Mouse (Mus musculus): ENCODE data around the gene Pabpc1l. TPM values are rescaled to one million over a fixed set of nuclear protein-coding genes. Genes with fewer than 3 reads are reported as not detected.

Gene Pabpc1l
- polyA plus RNA-seq, 2 experiments = 2.4 to 3.4 TPM

DNA sequence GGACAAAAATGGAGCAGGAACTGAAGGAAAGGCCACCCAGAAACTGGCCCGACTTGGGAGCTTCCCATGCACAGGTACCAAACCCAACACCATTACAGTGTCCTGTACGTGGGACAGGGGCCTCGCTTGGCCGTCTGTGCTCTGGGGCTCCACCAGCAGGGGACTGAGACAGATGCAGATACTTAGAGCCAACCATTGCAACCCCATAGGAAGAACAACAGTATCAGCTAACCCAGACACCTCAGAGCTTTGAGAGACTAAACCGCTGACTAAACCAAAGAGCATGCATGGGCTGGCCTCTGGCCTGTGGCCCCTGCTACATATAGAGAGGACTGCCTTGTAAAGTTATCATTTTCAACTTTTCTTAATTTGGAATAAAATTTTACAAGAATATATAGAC, 20.7 kb upstream of the Pabpc1l start:
- Histone ChIP-seq H3K4me3 (replicated peaks; ENCODE audit: low read length) (no peak overlapping the region), H3K4me1 (ENCODE audit: control insufficient read depth, insufficient read depth, low read length) (peaks cover 7% of the 10 kb centered on the region; the same call in 1 of the 2 replicates), H3K27me3 (ENCODE audit: control insufficient read depth, insufficient read depth, low read length) (no peaks in the 10 kb centered on the region), H3K27ac (replicated peaks; ENCODE audit: low read depth, low read length) (no peak overlapping the region), H3K9me3 (ENCODE audit: control insufficient read depth, low read length) (no peaks in the 10 kb centered on the region), H3K9ac (ENCODE audit: low read depth, low read length, severe bottlenecking) (no peak overlapping the region), H3K4me2 (replicated peaks; ENCODE audit: low read depth, low read length, severe bottlenecking) (no peak overlapping the region), H3K36me3 (ENCODE audit: control insufficient read depth, insufficient read depth, low read length) (no peaks in the 10 kb centered on the region)
- WGBS = 78% methylated on average over 5 of the region's 5 CpGs
- no peak for TF ChIP-seq POLR2A (IDR thresholded peaks at IDR 0.05; ENCODE audit: borderline replicate concordance, extremely low read depth, insufficient read depth, insufficient read length)
- ATAC-seq (ENCODE audit: low FRiP score, low read depth) (no peak), DNase-seq (ENCODE audit: low spot score) (no peak)

DNA sequence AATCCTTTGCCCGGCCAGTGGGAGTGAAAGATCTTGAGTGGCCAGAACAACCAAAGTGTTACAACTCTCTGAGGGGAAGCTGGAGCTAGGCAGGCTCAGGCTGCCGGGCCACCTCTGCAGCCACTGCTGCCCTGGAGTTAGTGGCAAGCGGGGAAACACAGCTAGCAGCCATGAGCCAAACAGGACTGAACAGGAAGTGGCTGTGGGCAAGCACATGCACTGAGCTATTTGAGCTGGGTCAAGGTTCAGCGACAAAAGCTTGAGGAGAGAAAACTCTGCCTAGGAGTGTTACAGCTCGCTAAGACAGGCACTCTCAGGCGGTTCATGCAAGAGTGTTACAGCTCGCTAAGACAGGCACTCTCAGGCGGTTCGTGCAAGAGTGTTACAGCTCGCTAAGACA, 18.3 kb upstream of the Pabpc1l start:
- Histone ChIP-seq H3K9ac (ENCODE audit: low read depth, low read length, severe bottlenecking) (no peak overlapping the region), H3K9me3 (ENCODE audit: control insufficient read depth, low read length) (no peaks in the 10 kb centered on the region), H3K4me2 (replicated peaks; ENCODE audit: low read depth, low read length, severe bottlenecking) (no peak overlapping the region), H3K36me3 (ENCODE audit: control insufficient read depth, insufficient read depth, low read length) (peaks cover 10% of the 10 kb centered on the region), H3K27ac (replicated peaks; ENCODE audit: low read depth, low read length) (no peak overlapping the region), H3K4me1 (ENCODE audit: control insufficient read depth, insufficient read depth, low read length) (peaks cover 7% of the 10 kb centered on the region; the same call in 1 of the 2 replicates), H3K27me3 (ENCODE audit: control insufficient read depth, insufficient read depth, low read length) (no peaks in the 10 kb centered on the region), H3K4me3 (replicated peaks; ENCODE audit: low read length) (no peak overlapping the region)
- no peak for ATAC-seq (ENCODE audit: low FRiP score, low read depth)
- no peak for TF ChIP-seq POLR2A (IDR thresholded peaks at IDR 0.05; ENCODE audit: borderline replicate concordance, extremely low read depth, insufficient read depth, insufficient read length)
- no peak for DNase-seq (ENCODE audit: low spot score)
- WGBS = 73% methylated on average over 10 of the region's 10 CpGs

DNA sequence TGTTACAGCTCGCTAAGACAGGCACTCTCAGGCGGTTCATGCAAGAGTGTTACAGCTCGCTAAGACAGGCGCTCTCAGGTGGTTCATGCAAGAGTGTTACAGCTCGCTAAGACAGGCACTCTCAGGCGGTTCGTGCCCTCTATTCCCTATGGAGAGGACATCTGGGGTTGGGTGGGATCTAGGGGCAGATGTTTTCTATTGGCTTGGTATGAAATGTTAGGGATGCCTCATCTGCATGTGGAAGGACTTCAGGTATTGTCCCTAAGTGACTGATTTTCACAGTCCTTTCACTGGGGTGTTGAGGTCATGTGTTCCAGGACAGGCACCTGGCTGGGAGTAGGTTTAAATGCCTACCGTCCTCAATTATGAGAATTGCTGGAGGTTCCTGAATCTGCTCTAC, 17.7 kb upstream of the Pabpc1l start:
- no peak for TF ChIP-seq POLR2A (IDR thresholded peaks at IDR 0.05; ENCODE audit: borderline replicate concordance, extremely low read depth, insufficient read depth, insufficient read length)
- H3K36me3 ChIP-seq (ENCODE audit: control insufficient read depth, insufficient read depth, low read length) = peaks cover 16% of the 10 kb centered on the region
- peaks cover 7% of the 10 kb centered on the region; the same call in 1 of the 2 replicates for H3K4me1 ChIP-seq (ENCODE audit: control insufficient read depth, insufficient read depth, low read length)
- H3K4me3 ChIP-seq (replicated peaks; ENCODE audit: low read length) = no peak overlapping the region
- ATAC-seq (ENCODE audit: low FRiP score, low read depth) (no peak), DNase-seq (ENCODE audit: low spot score) (no peak)
- no peak overlapping the region for H3K27ac ChIP-seq (replicated peaks; ENCODE audit: low read depth, low read length)
- no peaks in the 10 kb centered on the region for H3K9me3 ChIP-seq (ENCODE audit: control insufficient read depth, low read length)
- H3K4me2 ChIP-seq (replicated peaks; ENCODE audit: low read depth, low read length, severe bottlenecking) = no peak overlapping the region
- H3K9ac ChIP-seq (ENCODE audit: low read depth, low read length, severe bottlenecking) = no peak overlapping the region
- WGBS = 74% methylated on average over 7 of the region's 8 CpGs
- H3K27me3 ChIP-seq (ENCODE audit: control insufficient read depth, insufficient read depth, low read length) = no peaks in the 10 kb centered on the region

- H3K36me3 ChIP-seq (ENCODE audit: control insufficient read depth, insufficient read depth, low read length) = peaks cover 21% of the 10 kb centered on the region
- H3K4me2 ChIP-seq (replicated peaks; ENCODE audit: low read depth, low read length, severe bottlenecking) = no peak overlapping the region
- peaks cover 7% of the 10 kb centered on the region; the same call in 1 of the 2 replicates for H3K4me1 ChIP-seq (ENCODE audit: control insufficient read depth, insufficient read depth, low read length)
- H3K9me3 ChIP-seq (ENCODE audit: control insufficient read depth, low read length) = no peaks in the 10 kb centered on the region
- no peak overlapping the region for H3K9ac ChIP-seq (ENCODE audit: low read depth, low read length, severe bottlenecking)
- H3K27me3 ChIP-seq (ENCODE audit: control insufficient read depth, insufficient read depth, low read length) = no peaks in the 10 kb centered on the region
- WGBS = 78% methylated on average over 2 of the region's 2 CpGs
- no peak overlapping the region for H3K4me3 ChIP-seq (replicated peaks; ENCODE audit: low read length)
- H3K27ac ChIP-seq (replicated peaks; ENCODE audit: low read depth, low read length) = no peak overlapping the region
- ATAC-seq (ENCODE audit: low FRiP score, low read depth) (no peak), DNase-seq (ENCODE audit: low spot score) (no peak)
- TF ChIP-seq POLR2A (IDR thresholded peaks at IDR 0.05; ENCODE audit: borderline replicate concordance, extremely low read depth, insufficient read depth, insufficient read length) = no peak
Measured at GRCm38 (mm10) chr2:164007987-164008545, 17.2 kb upstream of the Pabpc1l start.

GRCm38 (mm10) chr2:164009227-164009626, 16.0 kb upstream of the Pabpc1l start:
- H3K9me3 ChIP-seq (ENCODE audit: control insufficient read depth, low read length) = no peaks in the 10 kb centered on the region
- no peaks in the 10 kb centered on the region for H3K27me3 ChIP-seq (ENCODE audit: control insufficient read depth, insufficient read depth, low read length)
- no peak for TF ChIP-seq POLR2A (IDR thresholded peaks at IDR 0.05; ENCODE audit: borderline replicate concordance, extremely low read depth, insufficient read depth, insufficient read length)
- no peak overlapping the region for H3K4me2 ChIP-seq (replicated peaks; ENCODE audit: low read depth, low read length, severe bottlenecking)
- H3K27ac ChIP-seq (replicated peaks; ENCODE audit: low read depth, low read length) = no peak overlapping the region
- H3K36me3 ChIP-seq (ENCODE audit: control insufficient read depth, insufficient read depth, low read length) = peaks cover 32% of the 10 kb centered on the region
- peaks cover 6% of the 10 kb centered on the region; the same call in 1 of the 2 replicates for H3K4me1 ChIP-seq (ENCODE audit: control insufficient read depth, insufficient read depth, low read length)
- DNase-seq (ENCODE audit: low spot score) (no peak), ATAC-seq (ENCODE audit: low FRiP score, low read depth) (no peak)
- H3K4me3 ChIP-seq (replicated peaks; ENCODE audit: low read length) = no peak overlapping the region
- no peak overlapping the region for H3K9ac ChIP-seq (ENCODE audit: low read depth, low read length, severe bottlenecking)
- 92% methylated on average over 6 of the region's 6 CpGs for WGBS

Data from limb, embryonic 14.5 days (tissue).